Mouse (Mus musculus): ENCODE results near the gene Ssna1. TPM values are rescaled to one million over a fixed set of nuclear protein-coding genes. Genes with fewer than 3 reads are reported as not detected.

Gene Ssna1
- total and polyA plus RNA-seq, 2 experiments from 2014 or later = 108 to 189 TPM

GRCm38 (mm10) chr2:25290101-25290815, 18.0 kb upstream of the Ssna1 start:
- H3K4me1 ChIP-seq (ENCODE audit: insufficient read depth) = peaks cover 8% of the 10 kb centered on the region; the same call in 1 of the 2 replicates
- DNase-seq (peak; percentile 78), ATAC-seq (peak; percentile 58)
- no peak overlapping the region for H3K27ac ChIP-seq (ENCODE audit: low read depth, low read length)
- 1% methylated on average over 54 of the region's 54 CpGs for WGBS
- H3K27me3 ChIP-seq (ENCODE audit: insufficient read depth, low read length) = peaks cover 39% of the 10 kb centered on the region
- peak overlapping the region; percentile 60 for H3K4me2 ChIP-seq (ENCODE audit: low read depth)
- H3K9ac ChIP-seq = peak overlapping the region; percentile 48
- TF ChIP-seq CTCF (IDR thresholded peaks at IDR 0.05; ENCODE audit: low read depth) = no peak
- H3K4me3 ChIP-seq (ENCODE audit: low read depth, low read length) = peak overlapping the region; percentile 28
- H3K9me3 ChIP-seq (ENCODE audit: low read length) = no peaks in the 10 kb centered on the region
- peaks cover 22% of the 10 kb centered on the region for H3K36me3 ChIP-seq (ENCODE audit: insufficient read depth)

GRCm38 (mm10) chr2:25289651-25290050, 17.4 kb upstream of the Ssna1 start, which contains the start of gene Lrrc26:
Gene Lrrc26 (plus strand): TSS chr2:25289915.
- Histone ChIP-seq H3K27me3 (ENCODE audit: insufficient read depth, low read length) (peaks cover 39% of the 10 kb centered on the region), H3K36me3 (ENCODE audit: insufficient read depth) (peaks cover 23% of the 10 kb centered on the region), H3K27ac (ENCODE audit: low read depth, low read length) (no peak within 1 kb of the TSS), H3K9me3 (ENCODE audit: low read length) (no peaks in the 10 kb centered on the region), H3K4me3 (ENCODE audit: low read depth, low read length) (peak within 1 kb of the TSS; percentile 28), H3K4me2 (ENCODE audit: low read depth) (peak within 1 kb of the TSS; percentile 60), H3K4me1 (ENCODE audit: insufficient read depth) (peaks cover 8% of the 10 kb centered on the region; the same call in 1 of the 2 replicates), H3K9ac (peak within 1 kb of the TSS; percentile 48)
- 7% methylated on average over 11 of the region's 11 CpGs for WGBS
- no peak for TF ChIP-seq CTCF (IDR thresholded peaks at IDR 0.05; ENCODE audit: low read depth)
- ATAC-seq (no peak), DNase-seq (no peak)

- WGBS = 86% methylated on average over 7 of the region's 7 CpGs
- Histone ChIP-seq H3K36me3 (ENCODE audit: insufficient read depth) (peaks cover 25% of the 10 kb centered on the region), H3K9ac (no peak overlapping the region), H3K4me3 (ENCODE audit: low read depth, low read length) (no peak overlapping the region), H3K9me3 (ENCODE audit: low read length) (no peaks in the 10 kb centered on the region), H3K4me1 (ENCODE audit: insufficient read depth) (peaks cover 8% of the 10 kb centered on the region; the same call in 1 of the 2 replicates), H3K27me3 (ENCODE audit: insufficient read depth, low read length) (peaks cover 37% of the 10 kb centered on the region), H3K4me2 (ENCODE audit: low read depth) (no peak overlapping the region), H3K27ac (ENCODE audit: low read depth, low read length) (no peak overlapping the region)
- no peak for DNase-seq
- 0 out of 2 replicates have a peak, but pooled peaks have one; percentile 4 for TF ChIP-seq CTCF (IDR thresholded peaks at IDR 0.05; ENCODE audit: low read depth)
- ATAC-seq = no peak
These were observed 16.6 kb upstream of the Ssna1 start for GRCm38 (mm10) chr2:25288734-25289345.

- Histone ChIP-seq H3K27ac (ENCODE audit: low read depth, low read length) (no peak within 1 kb of the TSS), H3K9ac (no peak within 1 kb of the TSS), H3K27me3 (ENCODE audit: insufficient read depth, low read length) (peaks cover 33% of the 10 kb centered on the region), H3K4me2 (ENCODE audit: low read depth) (no peak within 1 kb of the TSS), H3K9me3 (ENCODE audit: low read length) (no peaks in the 10 kb centered on the region), H3K4me3 (ENCODE audit: low read depth, low read length) (no peak within 1 kb of the TSS), H3K4me1 (ENCODE audit: insufficient read depth) (peaks cover 8% of the 10 kb centered on the region; the same call in 1 of the 2 replicates), H3K36me3 (ENCODE audit: insufficient read depth) (peaks cover 28% of the 10 kb centered on the region)
- DNase-seq = no peak
- no peak for ATAC-seq
- TF ChIP-seq CTCF (IDR thresholded peaks at IDR 0.05; ENCODE audit: low read depth) = no peak
- 81% methylated on average over 6 of the region's 6 CpGs for WGBS
These were observed 15.8 kb upstream of the Ssna1 start, which contains the start of gene Tmem210 for GRCm38 (mm10) chr2:25287927-25288649. Gene Tmem210 (plus strand): TSS chr2:25288145.

GRCm38 (mm10) chr2:25286837-25287636, 14.8 kb upstream of the Ssna1 start:
- no peak overlapping the region for H3K27ac ChIP-seq (ENCODE audit: low read depth, low read length)
- no peak for DNase-seq
- H3K9ac ChIP-seq = no peak overlapping the region
- 49% methylated on average over 7 of the region's 7 CpGs for WGBS
- H3K4me1 ChIP-seq (ENCODE audit: insufficient read depth) = peaks cover 8% of the 10 kb centered on the region; the same call in 1 of the 2 replicates
- no peak for TF ChIP-seq CTCF (IDR thresholded peaks at IDR 0.05; ENCODE audit: low read depth)
- ATAC-seq = peak; percentile 32; the same call in 1 of the 2 replicates
- H3K36me3 ChIP-seq (ENCODE audit: insufficient read depth) = peaks cover 38% of the 10 kb centered on the region
- H3K4me2 ChIP-seq (ENCODE audit: low read depth) = no peak overlapping the region
- H3K27me3 ChIP-seq (ENCODE audit: insufficient read depth, low read length) = peaks cover 24% of the 10 kb centered on the region; the same call in 1 of the 2 replicates
- H3K4me3 ChIP-seq (ENCODE audit: low read depth, low read length) = no peak overlapping the region
- H3K9me3 ChIP-seq (ENCODE audit: low read length) = no peaks in the 10 kb centered on the region

GRCm38 (mm10) chr2:25286314-25286713, 14.1 kb upstream of the Ssna1 start:
- H3K4me2 ChIP-seq (ENCODE audit: low read depth) = no peak overlapping the region
- WGBS = 82% methylated on average over 1 of the region's 1 CpGs
- no peak for TF ChIP-seq CTCF (IDR thresholded peaks at IDR 0.05; ENCODE audit: low read depth)
- ATAC-seq (no peak), DNase-seq (no peak)
- H3K36me3 ChIP-seq (ENCODE audit: insufficient read depth) = peaks cover 44% of the 10 kb centered on the region
- no peaks in the 10 kb centered on the region for H3K9me3 ChIP-seq (ENCODE audit: low read length)
- no peak overlapping the region for H3K27ac ChIP-seq (ENCODE audit: low read depth, low read length)
- H3K4me3 ChIP-seq (ENCODE audit: low read depth, low read length) = no peak overlapping the region
- peaks cover 8% of the 10 kb centered on the region; the same call in 1 of the 2 replicates for H3K4me1 ChIP-seq (ENCODE audit: insufficient read depth)
- H3K27me3 ChIP-seq (ENCODE audit: insufficient read depth, low read length) = peaks cover 17% of the 10 kb centered on the region; the same call in 1 of the 2 replicates
- no peak overlapping the region for H3K9ac ChIP-seq
